Mouse (Mus musculus) mouse embryonic stem cell (cell line): ENCODE measurements at regions not wholly inside any gene's neighbourhood (a gene's known extent, or its start where the extent isn't known, plus 50 kb on each side); places are given as distances from the start of the nearest gene placed in this dataset.

Experiments
- in situ Hi-C, 2 experiments: fragments of 300-500 bp; cut with MboI; formaldehyde crosslinking; loops; 1 replicate in 1 of 2; 3 replicates in 1 of 2; pipeline ENCODE4 v1.14.3; 2019 to 2020; ENCODE audit warnings: low sequenced_read_pairs in 2 of 2, low pct_unique_long_range_greater_than_20kb in 1 of 2, mixed read lengths in 1 of 2; ENCODE audit not compliant: unreplicated experiment in 1 of 2

DNA sequence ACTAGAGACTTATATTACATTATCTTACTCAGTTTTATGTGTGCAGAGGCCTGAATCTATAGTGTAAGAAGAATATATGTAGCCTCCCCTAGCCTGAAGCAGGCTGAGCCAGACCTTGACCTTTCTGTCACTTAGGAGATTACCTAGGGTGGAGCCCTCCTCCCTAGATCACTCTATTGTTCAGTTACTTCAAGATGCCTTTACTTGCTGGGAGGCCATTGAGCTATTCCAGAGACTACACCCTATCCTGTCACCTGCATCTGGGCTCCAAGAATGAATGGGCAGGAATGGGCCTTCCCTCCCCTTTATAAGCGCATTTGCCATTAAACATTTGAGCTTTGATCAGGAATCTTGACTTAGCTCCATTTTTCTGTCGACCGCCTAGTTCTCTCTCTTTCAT, 846.9 kb upstream of the Gcfc2 start:
- in situ Hi-C loops, result loop anchor here in 1 of 2 experiments (25.0 kb wide), 1 partner anchor 736 kb away; no protein-coding TSS in a partner anchor
